Mouse (Mus musculus) intestine, embryonic 14.5 days (tissue): ENCODE measurements around the gene D17Wsu92e. TPM values are rescaled to one million over a fixed set of nuclear protein-coding genes. Genes with fewer than 3 reads are reported as not detected.

Experiments
- ATAC-seq: fragments of 200-750 bp; cut with Nextera tagmentation; replicated peaks from 2 replicates; pipeline ENCODE4 v1.8.0; 2017; ENCODE audit warnings: low read depth, moderate number of reproducible peaks, moderate TSS enrichment, moderate library complexity; ENCODE audit not compliant: low FRiP score, low TSS enrichment
- DNase-seq: peaks from one replicate; pipeline ENCODE4 v3.0.0-alpha.2; 2018; ENCODE audit warnings: low spot score
- H3K27ac ChIP-seq: fragments of 300-500 bp; sonication (generic); 2 replicates; pipeline ENCODE4 v1.5.1; 2014; ENCODE audit warnings: low read depth, mild to moderate bottlenecking, control low read depth
- H3K27me3 ChIP-seq: fragments of 300-500 bp; sonication (generic); replicated peaks from 2 replicates; pipeline ENCODE4 v1.6.1; 2014; ENCODE audit warnings: low read length, control low read depth; ENCODE audit not compliant: control insufficient read depth, insufficient read depth
- H3K36me3 ChIP-seq: fragments of 300-500 bp; sonication (generic); 2 replicates; pipeline ENCODE4 v1.6.1; 2014; ENCODE audit warnings: low read length, control low read depth; ENCODE audit not compliant: control insufficient read depth, insufficient read depth
- H3K4me1 ChIP-seq: fragments of 300-500 bp; sonication (generic); replicated peaks from 2 replicates; pipeline ENCODE4 v1.6.1; 2014; ENCODE audit warnings: low read length, control low read depth, mixed read lengths; ENCODE audit not compliant: control insufficient read depth, insufficient read depth
- H3K4me2 ChIP-seq: fragments of 300-500 bp; sonication (generic); 2 replicates; pipeline ENCODE4 v1.6.1; 2014; ENCODE audit warnings: low read length
- H3K4me3 ChIP-seq: fragments of 300-500 bp; sonication (generic); 2 replicates; pipeline ENCODE4 v1.5.1; 2014; ENCODE audit warnings: low read depth, low read length, control low read depth, mixed read lengths
- H3K9ac ChIP-seq: fragments of 300-500 bp; sonication (generic); 2 replicates; pipeline ENCODE4 v1.6.1; 2014; ENCODE audit warnings: mild to moderate bottlenecking, low read length
- H3K9me3 ChIP-seq: fragments of 300-500 bp; sonication (generic); 2 replicates; pipeline ENCODE4 v1.6.1; 2016; ENCODE audit warnings: low read length, control low read depth; ENCODE audit not compliant: control insufficient read depth
- WGBS: fragments of 180-500 bp; shearing (Covaris S2); extraction: QIAGEN DNeasy Blood & Tissue Kit; methylation state at CpG from one replicate; pipeline ENCODE4 v1.1.7; 2014; 5-methylcytosine and 5-hydroxymethylcytosine counted together
- polyA plus RNA-seq: library from polyadenylated mRNA; unstranded; fragments of >200 nt; fragmentation: Nextera tagmentation; extraction: Ambion mirVana; gene quantifications from 2 replicates; pipeline ENCODE4 v1.2.1, GENCODE M21; 2014

Gene D17Wsu92e
- polyA plus RNA-seq, 1 experiment from 2014 or later: 23.4 TPM

- Histone ChIP-seq H3K4me2 (peak overlapping the region; percentile 14; the same call in 1 of the 2 replicates), H3K27me3 (no peaks in the 10 kb centered on the region), H3K36me3 (no peaks in the 10 kb centered on the region), H3K4me1 (peaks cover 42% of the 10 kb centered on the region), H3K27ac (peak overlapping the region; percentile 89), H3K4me3 (no peak overlapping the region), H3K9me3 (no peaks in the 10 kb centered on the region), H3K9ac (peak overlapping the region; percentile 13; the same call in 1 of the 2 replicates)
- DNase-seq (peak; percentile 68), ATAC-seq (peak; percentile 80)
- WGBS: 36% methylated on average over 16 of the region's 16 CpGs
Measured at GRCm38 (mm10) chr17:27799771-27800584, 20.5 kb downstream of the D17Wsu92e start.

DNA sequence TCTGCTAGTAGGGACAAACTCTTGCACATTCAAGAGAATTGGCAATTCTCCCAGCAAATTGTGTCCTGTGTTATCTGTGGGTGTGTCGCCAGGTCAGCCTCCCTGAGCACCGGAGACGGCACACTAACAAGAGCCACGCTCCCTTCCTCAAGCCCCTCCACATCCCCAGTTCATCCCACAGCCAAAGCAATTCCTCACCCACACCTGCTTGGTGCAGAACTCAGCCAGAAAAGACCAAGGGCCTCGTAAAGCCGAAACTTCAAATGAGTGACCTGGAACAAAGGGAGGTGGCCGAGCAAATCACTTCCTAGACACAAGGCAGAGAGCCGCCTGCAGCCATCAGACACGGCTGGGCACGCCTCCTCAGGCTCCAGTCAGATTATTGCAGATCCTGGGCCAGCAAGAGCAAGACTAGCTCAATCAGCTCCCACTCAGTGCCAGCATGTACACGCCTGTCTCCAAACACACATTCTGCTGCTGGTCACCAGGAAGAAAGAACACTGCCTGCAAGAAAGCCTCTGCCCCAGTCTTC lies 23.0 kb downstream of the D17Wsu92e start:
- Histone ChIP-seq H3K4me1 (peaks cover 38% of the 10 kb centered on the region), H3K4me2 (peak overlapping the region; percentile 39), H3K9ac (0 out of 2 replicates have a peak overlapping the region, but pooled peaks have one; percentile 1), H3K27ac (peak overlapping the region; percentile 66), H3K36me3 (peaks cover 6% of the 10 kb centered on the region), H3K4me3 (0 out of 2 replicates have a peak overlapping the region, but pooled peaks have one; percentile 6), H3K27me3 (no peaks in the 10 kb centered on the region), H3K9me3 (no peaks in the 10 kb centered on the region)
- peak; percentile 71 for DNase-seq
- no peak; the same call in 1 of the 2 replicates for ATAC-seq
- WGBS: 27% methylated on average over 11 of the region's 11 CpGs

DNA sequence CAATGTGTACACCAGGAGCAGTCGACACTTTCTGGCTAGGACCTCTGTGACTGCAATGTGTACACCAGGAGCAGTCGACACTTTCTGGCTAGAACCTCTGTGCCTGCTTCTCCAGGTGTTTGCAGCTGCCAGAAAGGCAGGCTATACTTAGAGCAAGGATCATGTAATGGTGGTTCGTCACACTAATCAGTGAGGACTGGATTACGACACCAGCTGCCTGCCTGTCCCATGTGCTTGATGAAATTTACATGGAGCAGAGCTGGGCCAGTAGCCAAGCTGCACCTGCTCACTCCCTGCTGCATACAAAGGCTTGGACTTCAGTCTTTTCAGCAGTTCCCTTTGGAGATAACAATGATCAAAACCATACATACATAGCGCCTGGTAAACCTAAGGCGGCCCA lies 23.7 kb downstream of the D17Wsu92e start:
- DNase-seq (peak; percentile 71), ATAC-seq (peak; percentile 64)
- Histone ChIP-seq H3K4me2 (peak overlapping the region; percentile 39), H3K27ac (peak overlapping the region; percentile 66), H3K9ac (no peak overlapping the region), H3K4me1 (peaks cover 38% of the 10 kb centered on the region), H3K9me3 (no peaks in the 10 kb centered on the region), H3K27me3 (no peaks in the 10 kb centered on the region), H3K4me3 (0 out of 2 replicates have a peak overlapping the region, but pooled peaks have one; percentile 6), H3K36me3 (peaks cover 6% of the 10 kb centered on the region)
- 42% methylated on average over 6 of the region's 6 CpGs for WGBS

DNA sequence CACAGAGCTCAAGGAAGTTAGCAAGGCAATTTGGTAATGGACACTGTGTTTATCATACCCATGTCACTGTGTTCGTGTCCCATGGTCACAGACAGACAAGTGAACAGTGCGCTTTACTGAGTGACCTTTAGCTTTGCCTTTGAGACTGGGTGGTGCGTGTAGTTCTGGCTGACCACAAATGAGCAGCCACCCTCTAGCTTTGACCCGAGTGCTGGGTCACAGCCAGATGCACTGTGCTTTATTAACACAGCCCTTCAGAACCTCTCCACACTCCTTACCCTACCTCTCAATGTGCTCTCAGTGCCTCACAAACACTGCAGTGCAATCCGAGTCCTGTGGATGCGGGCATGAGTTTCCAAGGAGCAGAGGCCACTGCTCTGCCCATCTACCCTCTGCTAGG lies 27.3 kb downstream of the D17Wsu92e start:
- 87% methylated on average over 6 of the region's 6 CpGs for WGBS
- peaks cover 6% of the 10 kb centered on the region for H3K36me3 ChIP-seq

GRCm38 (mm10) chr17:27792516-27792915 lies 27.9 kb downstream of the D17Wsu92e start:
- H3K9ac ChIP-seq: no peak overlapping the region
- H3K27me3 ChIP-seq: no peaks in the 10 kb centered on the region
- no peak overlapping the region for H3K27ac ChIP-seq
- no peak overlapping the region for H3K4me2 ChIP-seq
- no peak overlapping the region for H3K4me3 ChIP-seq
- DNase-seq (no peak), ATAC-seq (no peak)
- peaks cover 6% of the 10 kb centered on the region for H3K36me3 ChIP-seq
- peaks cover 15% of the 10 kb centered on the region for H3K4me1 ChIP-seq
- H3K9me3 ChIP-seq: no peaks in the 10 kb centered on the region
- WGBS: 82% methylated on average over 4 of the region's 4 CpGs

More for the DNA sequence above, 27.3 kb downstream of the D17Wsu92e start:
- Histone ChIP-seq H3K9ac (no peak overlapping the region), H3K4me3 (no peak overlapping the region), H3K27ac (no peak overlapping the region), H3K9me3 (no peaks in the 10 kb centered on the region), H3K27me3 (no peaks in the 10 kb centered on the region), H3K4me2 (no peak overlapping the region), H3K4me1 (peaks cover 21% of the 10 kb centered on the region)
- ATAC-seq: no peak
- no peak for DNase-seq

- Histone ChIP-seq H3K9ac (no peak overlapping the region), H3K27ac (no peak overlapping the region), H3K4me2 (no peak overlapping the region), H3K27me3 (no peaks in the 10 kb centered on the region), H3K4me1 (peaks cover 5% of the 10 kb centered on the region), H3K9me3 (no peaks in the 10 kb centered on the region), H3K4me3 (no peak overlapping the region), H3K36me3 (peaks cover 6% of the 10 kb centered on the region)
- DNase-seq (no peak), ATAC-seq (no peak)
- WGBS: 74% methylated on average over 2 of the region's 2 CpGs
Measured at GRCm38 (mm10) chr17:27791556-27791955, 28.9 kb downstream of the D17Wsu92e start.

DNA sequence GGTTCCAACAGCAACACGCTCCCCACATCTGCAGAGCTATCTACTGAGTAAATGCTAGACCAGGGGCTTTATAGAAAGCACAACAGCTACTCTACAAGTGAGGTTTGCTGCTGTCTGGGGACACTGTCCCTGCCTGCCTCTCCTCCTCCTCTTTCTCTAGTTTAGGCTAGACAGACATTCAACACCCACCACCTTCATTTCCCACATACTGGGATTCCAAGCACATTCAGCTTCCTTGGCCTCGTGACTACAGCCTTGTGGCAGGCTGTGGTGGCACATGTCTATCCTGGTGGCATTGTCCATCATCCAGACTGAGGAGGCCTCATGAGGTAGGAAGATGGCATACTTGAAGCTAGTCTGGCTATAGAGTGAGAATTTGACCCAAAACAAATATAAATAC lies 29.5 kb downstream of the D17Wsu92e start:
- WGBS: 89% methylated on average over 2 of the region's 2 CpGs
- no peak overlapping the region for H3K9ac ChIP-seq
- no peaks in the 10 kb centered on the region for H3K9me3 ChIP-seq
- no peak overlapping the region for H3K27ac ChIP-seq
- ATAC-seq (no peak), DNase-seq (no peak)
- H3K36me3 ChIP-seq: peaks cover 10% of the 10 kb centered on the region
- no peaks in the 10 kb centered on the region for H3K27me3 ChIP-seq
- no peaks in the 10 kb centered on the region for H3K4me1 ChIP-seq
- no peak overlapping the region for H3K4me2 ChIP-seq
- no peak overlapping the region for H3K4me3 ChIP-seq

DNA sequence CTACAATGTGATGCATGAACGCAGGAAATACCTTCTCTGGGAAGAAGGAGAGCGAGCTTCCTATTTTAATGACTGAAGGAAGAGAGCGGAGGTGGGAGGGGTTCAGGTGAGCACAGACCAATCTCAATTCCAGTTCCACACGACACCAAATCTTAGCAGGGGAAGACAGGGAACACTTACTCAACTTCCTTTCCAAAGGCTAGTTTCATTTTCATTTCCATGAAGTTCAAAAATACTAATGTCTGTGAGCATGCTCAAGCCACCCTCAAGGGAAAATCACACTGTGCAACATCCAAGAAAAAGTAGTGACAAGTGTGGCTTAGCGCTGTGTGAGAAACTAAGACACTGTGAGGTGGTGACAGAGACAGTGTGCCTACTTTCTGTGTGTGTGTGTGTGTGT lies 30.4 kb downstream of the D17Wsu92e start:
- Histone ChIP-seq H3K9me3 (no peaks in the 10 kb centered on the region), H3K4me2 (no peak overlapping the region), H3K27ac (no peak overlapping the region), H3K4me3 (no peak overlapping the region), H3K36me3 (peaks cover 20% of the 10 kb centered on the region), H3K4me1 (no peaks in the 10 kb centered on the region), H3K9ac (no peak overlapping the region), H3K27me3 (no peaks in the 10 kb centered on the region)
- ATAC-seq (no peak), DNase-seq (no peak)
- 92% methylated on average over 5 of the region's 5 CpGs for WGBS
